Mouse (Mus musculus): ENCODE data around the gene R3hdm2. TPM values are rescaled to one million over a fixed set of nuclear protein-coding genes. Genes with fewer than 3 reads are reported as not detected.

Gene R3hdm2
- polyA plus RNA-seq, 1 experiment from 2014 or later, result 30.4 TPM

DNA sequence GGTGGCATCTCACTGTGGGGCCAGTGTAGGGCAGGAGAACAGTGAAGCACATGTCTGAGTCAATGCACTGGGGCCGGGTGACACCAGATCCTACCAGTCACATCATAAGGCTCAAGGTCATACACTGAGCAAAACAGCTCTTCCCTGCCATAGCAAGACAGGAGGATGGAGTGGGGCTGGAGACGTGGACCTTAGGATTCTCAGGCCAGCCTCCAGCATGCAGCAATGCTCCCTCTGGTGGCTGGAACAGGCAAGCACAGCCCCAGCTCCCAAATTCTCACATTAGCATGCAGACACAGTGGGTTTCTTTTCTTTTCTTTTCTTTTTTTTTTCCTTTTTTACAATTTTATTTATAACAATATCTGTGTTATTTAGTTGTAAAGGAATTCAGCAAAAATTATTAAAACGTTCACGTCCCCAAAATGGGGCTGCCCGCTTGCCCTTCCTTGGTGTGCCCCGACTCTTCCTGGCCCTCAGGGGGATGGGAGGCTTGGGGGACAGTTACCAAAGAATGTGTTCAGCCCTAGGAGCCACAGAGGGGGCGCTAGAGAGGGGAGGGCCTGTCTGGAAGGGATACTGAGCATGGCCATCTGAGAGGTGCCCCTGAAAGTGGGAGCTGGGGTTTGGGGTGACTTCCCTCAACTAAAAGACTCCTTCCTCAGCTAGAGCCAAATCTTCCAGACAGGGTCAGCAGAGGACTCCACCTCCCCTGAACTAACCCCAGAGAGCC, 157.9 kb downstream of the R3hdm2 start:
- Histone ChIP-seq H3K9me3 (no peaks in the 10 kb centered on the region), H3K4me2 (no peak overlapping the region), H3K4me1 (peaks cover 17% of the 10 kb centered on the region), H3K9ac (no peak overlapping the region), H3K36me3 (peaks cover 42% of the 10 kb centered on the region), H3K27ac (replicated peaks) (no peak overlapping the region), H3K4me3 (no peak overlapping the region), H3K27me3 (replicated peaks) (peaks cover 47% of the 10 kb centered on the region)
- 29% methylated on average over 7 of the region's 7 CpGs for WGBS
- no peak for ATAC-seq (ENCODE audit: extremely low read depth, insufficient number of reproducible peaks, low FRiP score, low TSS enrichment)

- no peaks in the 10 kb centered on the region for H3K4me1 ChIP-seq
- no peak overlapping the region for H3K9ac ChIP-seq
- 91% methylated on average over 8 of the region's 8 CpGs for WGBS
- peaks cover 12% of the 10 kb centered on the region for H3K27me3 ChIP-seq (replicated peaks)
- H3K4me2 ChIP-seq, result no peak overlapping the region
- no peak overlapping the region for H3K27ac ChIP-seq (replicated peaks)
- H3K36me3 ChIP-seq, result peaks cover 75% of the 10 kb centered on the region
- no peak overlapping the region for H3K4me3 ChIP-seq
- no peak for ATAC-seq (ENCODE audit: extremely low read depth, insufficient number of reproducible peaks, low FRiP score, low TSS enrichment)
- no peaks in the 10 kb centered on the region for H3K9me3 ChIP-seq
Measured at GRCm38 (mm10) chr10:127541510-127541909, 161.4 kb downstream of the R3hdm2 start.

GRCm38 (mm10) chr10:127542084-127542483, 162.0 kb downstream of the R3hdm2 start:
- 78% methylated on average over 13 of the region's 13 CpGs for WGBS
- Histone ChIP-seq H3K27ac (replicated peaks) (no peak overlapping the region), H3K27me3 (replicated peaks) (peaks cover 6% of the 10 kb centered on the region), H3K4me2 (no peak overlapping the region), H3K4me1 (no peaks in the 10 kb centered on the region), H3K4me3 (no peak overlapping the region), H3K36me3 (peaks cover 80% of the 10 kb centered on the region), H3K9ac (no peak overlapping the region), H3K9me3 (no peaks in the 10 kb centered on the region)
- no peak for ATAC-seq (ENCODE audit: extremely low read depth, insufficient number of reproducible peaks, low FRiP score, low TSS enrichment)

- 64% methylated on average over 6 of the region's 6 CpGs for WGBS
- H3K36me3 ChIP-seq, result peaks cover 87% of the 10 kb centered on the region
Measured at GRCm38 (mm10) chr10:127542720-127543119, 162.6 kb downstream of the R3hdm2 start.

DNA sequence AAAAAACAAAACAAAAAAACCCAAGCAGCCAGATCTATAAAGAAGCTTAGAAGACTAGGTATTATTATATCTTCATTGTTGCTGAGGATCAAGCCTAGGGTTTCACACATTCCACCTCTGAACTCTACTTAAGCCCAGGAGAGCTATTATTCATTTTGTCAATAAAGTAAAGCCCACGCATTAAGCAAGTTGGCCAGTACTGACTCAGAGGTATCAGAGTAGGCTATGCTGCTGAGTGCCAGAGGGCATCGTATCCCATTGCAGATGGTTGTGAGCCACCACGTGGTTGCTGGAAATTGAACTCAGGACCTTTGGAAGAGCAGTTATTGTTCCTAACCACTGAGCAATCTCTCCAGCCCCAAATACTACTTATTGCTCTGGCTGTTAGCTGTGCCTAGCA, 163.8 kb downstream of the R3hdm2 start:
- Histone ChIP-seq H3K27ac (replicated peaks) (no peak overlapping the region), H3K9ac (no peak overlapping the region), H3K27me3 (replicated peaks) (no peaks in the 10 kb centered on the region), H3K9me3 (no peaks in the 10 kb centered on the region), H3K4me3 (no peak overlapping the region), H3K4me1 (no peaks in the 10 kb centered on the region), H3K4me2 (no peak overlapping the region), H3K36me3 (peaks cover 94% of the 10 kb centered on the region)
- 79% methylated on average over 3 of the region's 3 CpGs for WGBS
- no peak for ATAC-seq (ENCODE audit: extremely low read depth, insufficient number of reproducible peaks, low FRiP score, low TSS enrichment)

More at GRCm38 (mm10) chr10:127542720-127543119, 162.6 kb downstream of the R3hdm2 start:
- Histone ChIP-seq H3K9ac (no peak overlapping the region), H3K9me3 (no peaks in the 10 kb centered on the region), H3K4me2 (no peak overlapping the region), H3K4me3 (no peak overlapping the region), H3K27me3 (replicated peaks) (no peaks in the 10 kb centered on the region; the same call in 1 of the 2 replicates), H3K27ac (replicated peaks) (no peak overlapping the region), H3K4me1 (no peaks in the 10 kb centered on the region)
- ATAC-seq (ENCODE audit: extremely low read depth, insufficient number of reproducible peaks, low FRiP score, low TSS enrichment), result no peak

GRCm38 (mm10) chr10:127544375-127544774, 164.2 kb downstream of the R3hdm2 start:
- WGBS, result 79% methylated on average over 20 of the region's 20 CpGs
- Histone ChIP-seq H3K27ac (replicated peaks) (no peak overlapping the region), H3K4me2 (no peak overlapping the region), H3K4me3 (no peak overlapping the region), H3K9ac (no peak overlapping the region), H3K4me1 (no peaks in the 10 kb centered on the region), H3K27me3 (replicated peaks) (no peaks in the 10 kb centered on the region), H3K36me3 (peaks cover 94% of the 10 kb centered on the region), H3K9me3 (no peaks in the 10 kb centered on the region)
- no peak for ATAC-seq (ENCODE audit: extremely low read depth, insufficient number of reproducible peaks, low FRiP score, low TSS enrichment)

DNA sequence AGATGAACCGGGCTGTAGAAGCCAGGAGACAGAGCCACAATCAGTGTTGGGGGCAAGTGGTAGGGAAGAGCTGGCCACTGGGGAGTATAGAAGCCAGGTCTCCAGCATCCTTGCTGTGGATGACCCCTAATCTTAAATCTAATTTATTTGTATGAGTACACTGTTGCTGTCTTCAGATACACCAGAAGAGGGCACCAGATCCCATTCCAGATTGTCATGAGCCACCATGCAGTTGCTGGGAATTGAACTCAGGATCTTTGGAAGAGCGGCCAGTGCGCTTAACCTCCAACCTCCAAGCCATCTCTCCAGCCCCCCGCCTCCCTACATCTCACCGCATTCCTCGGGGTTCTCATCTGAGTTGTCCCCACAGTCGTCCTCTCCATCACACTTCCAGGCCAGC, 166.4 kb downstream of the R3hdm2 start:
- H3K4me3 ChIP-seq, result no peak overlapping the region
- no peak overlapping the region for H3K4me2 ChIP-seq
- H3K9me3 ChIP-seq, result no peaks in the 10 kb centered on the region
- H3K9ac ChIP-seq, result no peak overlapping the region
- no peaks in the 10 kb centered on the region for H3K27me3 ChIP-seq (replicated peaks)
- H3K27ac ChIP-seq (replicated peaks), result no peak overlapping the region
- 84% methylated on average over 7 of the region's 7 CpGs for WGBS
- no peak for ATAC-seq (ENCODE audit: extremely low read depth, insufficient number of reproducible peaks, low FRiP score, low TSS enrichment)
- H3K4me1 ChIP-seq, result no peaks in the 10 kb centered on the region
- peaks cover 96% of the 10 kb centered on the region for H3K36me3 ChIP-seq

GRCm38 (mm10) chr10:127548236-127548635, 168.1 kb downstream of the R3hdm2 start:
- no peaks in the 10 kb centered on the region for H3K9me3 ChIP-seq
- no peak overlapping the region for H3K4me2 ChIP-seq
- H3K9ac ChIP-seq, result no peak overlapping the region
- H3K27me3 ChIP-seq (replicated peaks), result no peaks in the 10 kb centered on the region
- 88% methylated on average over 15 of the region's 15 CpGs for WGBS
- H3K4me3 ChIP-seq, result no peak overlapping the region
- H3K4me1 ChIP-seq, result no peaks in the 10 kb centered on the region
- peaks cover 97% of the 10 kb centered on the region for H3K36me3 ChIP-seq
- no peak overlapping the region for H3K27ac ChIP-seq (replicated peaks)
- ATAC-seq (ENCODE audit: extremely low read depth, insufficient number of reproducible peaks, low FRiP score, low TSS enrichment), result no peak

Other genes with a start within 250 kb of the R3hdm2 start
- 1.2 and 1.7 TPM in 2 replicates for gene B4galnt1, start 215.1 kb upstream of the R3hdm2 start, polyA plus RNA-seq (2015; fragmentation: Nextera tagmentation; extraction: Ambion mirVana)
- gene Slc26a10, start 199.7 kb upstream of the R3hdm2 start, polyA plus RNA-seq (2015; fragmentation: Nextera tagmentation; extraction: Ambion mirVana), result 18.0 and 21.5 TPM in 2 replicates
- gene Arhgef25, start 190.2 kb upstream of the R3hdm2 start, polyA plus RNA-seq (2015; fragmentation: Nextera tagmentation; extraction: Ambion mirVana), result 21.4 and 21.6 TPM in 2 replicates
- 65.2 and 67.7 TPM in 2 replicates for gene Dtx3, start 184.6 kb upstream of the R3hdm2 start, polyA plus RNA-seq (2015; fragmentation: Nextera tagmentation; extraction: Ambion mirVana)
- gene Pip4k2c, start 168.7 kb upstream of the R3hdm2 start, polyA plus RNA-seq (2015; fragmentation: Nextera tagmentation; extraction: Ambion mirVana), result 23.2 and 23.8 TPM in 2 replicates
- gene Kif5a, start 117.0 kb upstream of the R3hdm2 start, polyA plus RNA-seq (2015; fragmentation: Nextera tagmentation; extraction: Ambion mirVana), result 0.32 and 0.63 TPM in 2 replicates
- gene Dctn2, start 114.0 kb upstream of the R3hdm2 start, polyA plus RNA-seq (2015; fragmentation: Nextera tagmentation; extraction: Ambion mirVana), result 133 and 136 TPM in 2 replicates
- gene Mbd6, start 91.3 kb upstream of the R3hdm2 start, polyA plus RNA-seq (2015; fragmentation: Nextera tagmentation; extraction: Ambion mirVana), result 12.6 and 12.7 TPM in 2 replicates
- 84.0 and 86.4 TPM in 2 replicates for gene Mars, start 68.5 kb upstream of the R3hdm2 start, polyA plus RNA-seq (2015; fragmentation: Nextera tagmentation; extraction: Ambion mirVana)
- gene Arhgap9, start 58.4 kb upstream of the R3hdm2 start, polyA plus RNA-seq (2015; fragmentation: Nextera tagmentation; extraction: Ambion mirVana), result 1.7 and 1.9 TPM in 2 replicates
- gene Gli1, start 38.4 kb upstream of the R3hdm2 start, polyA plus RNA-seq (2015; fragmentation: Nextera tagmentation; extraction: Ambion mirVana), result 0.93 and 1.4 TPM in 2 replicates
- 0.06 TPM in 1 of 2 replicates, not detected in the other for gene Inhbe, start 25.9 kb upstream of the R3hdm2 start, polyA plus RNA-seq (2015; fragmentation: Nextera tagmentation; extraction: Ambion mirVana)
- gene Inhbc, start 9.9 kb upstream of the R3hdm2 start, polyA plus RNA-seq (2015; fragmentation: Nextera tagmentation; extraction: Ambion mirVana), result not detected in 2 replicates
- gene Stac3, start 121.4 kb downstream of the R3hdm2 start, polyA plus RNA-seq (2015; fragmentation: Nextera tagmentation; extraction: Ambion mirVana), result 0.76 and 1.0 TPM in 2 replicates
- gene Ndufa4l2, start 134.6 kb downstream of the R3hdm2 start, polyA plus RNA-seq (2015; fragmentation: Nextera tagmentation; extraction: Ambion mirVana), result 14.2 and 18.1 TPM in 2 replicates
- gene Shmt2, start 142.1 kb downstream of the R3hdm2 start, polyA plus RNA-seq (2015; fragmentation: Nextera tagmentation; extraction: Ambion mirVana), result 78.3 and 84.5 TPM in 2 replicates
- 0.62 TPM in 2 replicates for gene Nxph4, start 154.2 kb downstream of the R3hdm2 start, polyA plus RNA-seq (2015; fragmentation: Nextera tagmentation; extraction: Ambion mirVana)
- gene Lrp1, start 240.8 kb downstream of the R3hdm2 start, polyA plus RNA-seq (2015; fragmentation: Nextera tagmentation; extraction: Ambion mirVana), result 30.7 and 37.9 TPM in 2 replicates

Measured in heart, embryonic 13.5 days (tissue).